Mouse (Mus musculus): ENCODE measurements at regions not wholly inside any gene's neighbourhood (a gene's known extent, or its start where the extent isn't known, plus 50 kb on each side); places are given as distances from the start of the nearest gene placed in this dataset.

DNA sequence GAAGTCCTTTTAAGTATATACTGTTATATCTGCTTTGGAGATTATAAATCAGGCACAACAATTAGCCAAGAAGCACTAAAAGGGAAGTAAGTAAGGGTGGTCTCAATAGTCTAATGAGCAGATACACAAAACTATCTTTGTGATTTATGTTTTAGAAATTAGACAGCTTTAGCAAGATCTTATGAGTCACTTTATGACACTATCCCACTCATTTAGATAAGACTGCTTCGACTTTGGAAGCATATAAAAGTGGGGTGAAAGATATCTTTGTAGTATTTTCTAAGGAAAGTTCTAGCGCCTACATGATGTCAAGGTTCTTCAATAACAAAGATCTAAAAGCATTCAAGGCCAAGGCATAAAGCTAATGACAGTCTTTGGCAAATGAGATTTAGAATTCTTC lies 214.5 kb upstream of the Slc7a11 start:
- TF ChIP-seq CTCF (IDR thresholded peaks at IDR 0.05; ENCODE audit: borderline replicate concordance, insufficient read depth, low read length) (no peak), POLR2A (IDR thresholded peaks at IDR 0.05; ENCODE audit: low read depth, low read length) (no peak)

Data from embryonic fibroblast, embryonic 13.5 days (primary cell).